Mouse (Mus musculus): ENCODE data around the gene Boll. TPM values are rescaled to one million over a fixed set of nuclear protein-coding genes. Genes with fewer than 3 reads are reported as not detected.

Boll gene
- polyA plus RNA-seq, 1 experiment from 2014 or later, result 0.44 TPM

- no peak overlapping the region for H3K9ac ChIP-seq (ENCODE audit: low read depth, low read length)
- ATAC-seq, result no peak
- H3K4me3 ChIP-seq (ENCODE audit: low read length), result no peak overlapping the region
- WGBS, result 24% methylated on average over 1 of the region's 1 CpGs
- no peaks in the 10 kb centered on the region for H3K9me3 ChIP-seq (ENCODE audit: control insufficient read depth, low read length)
- no peak overlapping the region for H3K27ac ChIP-seq (ENCODE audit: low read length)
- H3K4me2 ChIP-seq (ENCODE audit: low read depth, low read length), result no peak overlapping the region
- H3K4me1 ChIP-seq (ENCODE audit: control insufficient read depth, insufficient read depth, low read length), result no peaks in the 10 kb centered on the region
- no peaks in the 10 kb centered on the region for H3K27me3 ChIP-seq (replicated peaks; ENCODE audit: control insufficient read depth, insufficient read depth, low read length)
- no peaks in the 10 kb centered on the region for H3K36me3 ChIP-seq (ENCODE audit: control insufficient read depth, insufficient read depth, low read length)
These were observed 135.9 kb downstream of the Boll start for GRCm38 (mm10) chr1:55227376-55227775.

GRCm38 (mm10) chr1:55226011-55226857, 137.0 kb downstream of the Boll start, which contains the start of gene Rftn2:
Gene Rftn2, minus strand, starts transcription at chr1:55226782.
- Histone ChIP-seq H3K4me3 (ENCODE audit: low read length) (peak within 1 kb of the TSS; percentile 55), H3K9ac (ENCODE audit: low read depth, low read length) (peak within 1 kb of the TSS; percentile 68), H3K27ac (ENCODE audit: low read length) (peak within 1 kb of the TSS; percentile 75), H3K4me1 (ENCODE audit: control insufficient read depth, insufficient read depth, low read length) (no peaks in the 10 kb centered on the region), H3K4me2 (ENCODE audit: low read depth, low read length) (peak within 1 kb of the TSS; percentile 62), H3K9me3 (ENCODE audit: control insufficient read depth, low read length) (no peaks in the 10 kb centered on the region), H3K27me3 (replicated peaks; ENCODE audit: control insufficient read depth, insufficient read depth, low read length) (no peaks in the 10 kb centered on the region), H3K36me3 (ENCODE audit: control insufficient read depth, insufficient read depth, low read length) (no peaks in the 10 kb centered on the region)
- ATAC-seq, result peak; percentile 67; the same call in 1 of the 2 replicates
- 4% methylated on average over 26 of the region's 26 CpGs for WGBS

DNA sequence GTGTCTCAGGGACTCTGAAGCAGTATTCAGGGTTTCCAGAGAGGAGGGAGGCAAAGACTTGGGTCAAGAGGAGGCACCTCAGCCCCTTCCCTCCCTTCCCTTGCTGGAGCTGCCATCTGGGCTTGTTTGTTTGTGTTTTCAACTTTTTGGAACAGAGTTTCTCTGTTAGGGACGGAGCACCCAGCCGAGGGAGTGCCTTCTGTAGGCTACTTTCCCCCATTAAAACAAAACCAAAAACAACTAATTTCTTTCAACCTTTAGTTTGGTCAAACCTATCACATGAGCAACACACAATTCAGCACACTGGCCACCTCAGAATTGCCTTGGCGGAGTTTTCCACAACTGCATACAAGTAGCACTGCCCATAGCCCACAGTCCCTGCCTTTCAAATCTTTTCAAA, 137.9 kb downstream of the Boll start:
- Histone ChIP-seq H3K27ac (ENCODE audit: low read length) (no peak overlapping the region; the same call in 1 of the 2 replicates), H3K4me1 (ENCODE audit: control insufficient read depth, insufficient read depth, low read length) (no peaks in the 10 kb centered on the region), H3K9ac (ENCODE audit: low read depth, low read length) (peak overlapping the region; percentile 62), H3K36me3 (ENCODE audit: control insufficient read depth, insufficient read depth, low read length) (no peaks in the 10 kb centered on the region), H3K27me3 (replicated peaks; ENCODE audit: control insufficient read depth, insufficient read depth, low read length) (no peaks in the 10 kb centered on the region), H3K9me3 (ENCODE audit: control insufficient read depth, low read length) (no peaks in the 10 kb centered on the region), H3K4me2 (ENCODE audit: low read depth, low read length) (peak overlapping the region; percentile 60), H3K4me3 (ENCODE audit: low read length) (peak overlapping the region; percentile 42)
- no peak for ATAC-seq
- WGBS, result 42% methylated on average over 3 of the region's 3 CpGs

DNA sequence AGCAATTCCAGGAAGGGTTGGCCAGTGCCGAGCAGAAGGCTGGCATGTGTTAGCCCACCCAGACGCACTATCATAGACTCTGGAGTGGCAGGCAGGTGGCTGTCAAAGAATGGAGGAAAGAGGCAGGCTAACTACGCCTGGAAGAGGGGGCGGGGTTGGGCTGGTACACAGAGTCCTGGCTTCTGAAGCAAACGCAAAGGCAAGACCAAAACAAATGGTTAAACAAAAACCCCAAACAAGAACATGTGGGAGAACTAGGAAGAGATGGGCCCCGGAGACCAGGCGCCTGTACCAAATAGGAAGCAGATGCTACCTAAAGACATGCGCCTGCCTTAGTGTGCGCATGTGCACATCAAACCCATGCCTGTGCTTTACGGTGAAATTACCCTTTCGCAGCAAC, 139.2 kb downstream of the Boll start:
- H3K4me1 ChIP-seq (ENCODE audit: control insufficient read depth, insufficient read depth, low read length), result no peaks in the 10 kb centered on the region
- no peak overlapping the region for H3K27ac ChIP-seq (ENCODE audit: low read length)
- WGBS, result 66% methylated on average over 11 of the region's 11 CpGs
- no peak overlapping the region for H3K9ac ChIP-seq (ENCODE audit: low read depth, low read length)
- H3K4me2 ChIP-seq (ENCODE audit: low read depth, low read length), result peak overlapping the region; percentile 60; the same call in 1 of the 2 replicates
- H3K27me3 ChIP-seq (replicated peaks; ENCODE audit: control insufficient read depth, insufficient read depth, low read length), result no peaks in the 10 kb centered on the region
- H3K36me3 ChIP-seq (ENCODE audit: control insufficient read depth, insufficient read depth, low read length), result no peaks in the 10 kb centered on the region
- H3K4me3 ChIP-seq (ENCODE audit: low read length), result no peak overlapping the region
- no peaks in the 10 kb centered on the region for H3K9me3 ChIP-seq (ENCODE audit: control insufficient read depth, low read length)
- ATAC-seq, result no peak

- Histone ChIP-seq H3K36me3 (ENCODE audit: control insufficient read depth, insufficient read depth, low read length) (no peaks in the 10 kb centered on the region), H3K9ac (ENCODE audit: low read depth, low read length) (no peak overlapping the region), H3K9me3 (ENCODE audit: control insufficient read depth, low read length) (no peaks in the 10 kb centered on the region), H3K4me1 (ENCODE audit: control insufficient read depth, insufficient read depth, low read length) (no peaks in the 10 kb centered on the region), H3K4me3 (ENCODE audit: low read length) (no peak overlapping the region), H3K4me2 (ENCODE audit: low read depth, low read length) (no peak overlapping the region), H3K27ac (ENCODE audit: low read length) (no peak overlapping the region), H3K27me3 (replicated peaks; ENCODE audit: control insufficient read depth, insufficient read depth, low read length) (no peaks in the 10 kb centered on the region)
- WGBS, result 86% methylated on average over 7 of the region's 7 CpGs
- no peak for ATAC-seq
These were observed 140.2 kb downstream of the Boll start for GRCm38 (mm10) chr1:55223026-55223425.

DNA sequence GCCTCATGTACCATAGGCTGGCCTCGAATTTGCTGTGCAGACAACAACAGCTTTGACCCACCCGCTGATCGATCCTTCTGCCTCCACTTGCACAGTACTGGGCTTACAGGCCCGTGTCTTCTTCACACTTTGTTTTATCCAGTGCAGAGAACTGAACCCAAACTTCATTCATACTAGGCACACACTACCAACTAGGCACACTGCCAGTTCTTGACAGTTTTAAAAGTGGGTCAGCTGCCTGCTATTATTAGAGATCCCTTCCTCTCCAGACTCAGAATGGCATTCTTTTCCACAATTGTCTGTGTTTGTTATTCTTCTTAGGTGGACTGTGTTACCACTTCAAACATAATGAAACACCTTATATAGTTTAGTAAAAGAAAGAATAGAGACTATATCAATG, 141.9 kb downstream of the Boll start:
- no peak overlapping the region for H3K27ac ChIP-seq (ENCODE audit: low read length)
- H3K9me3 ChIP-seq (ENCODE audit: control insufficient read depth, low read length), result no peaks in the 10 kb centered on the region
- H3K36me3 ChIP-seq (ENCODE audit: control insufficient read depth, insufficient read depth, low read length), result no peaks in the 10 kb centered on the region
- H3K27me3 ChIP-seq (replicated peaks; ENCODE audit: control insufficient read depth, insufficient read depth, low read length), result no peaks in the 10 kb centered on the region
- no peak for ATAC-seq
- no peak overlapping the region for H3K4me3 ChIP-seq (ENCODE audit: low read length)
- no peak overlapping the region for H3K4me2 ChIP-seq (ENCODE audit: low read depth, low read length)
- H3K4me1 ChIP-seq (ENCODE audit: control insufficient read depth, insufficient read depth, low read length), result peaks cover 4% of the 10 kb centered on the region; the same call in 1 of the 2 replicates
- 69% methylated on average over 4 of the region's 4 CpGs for WGBS
- H3K9ac ChIP-seq (ENCODE audit: low read depth, low read length), result no peak overlapping the region

DNA sequence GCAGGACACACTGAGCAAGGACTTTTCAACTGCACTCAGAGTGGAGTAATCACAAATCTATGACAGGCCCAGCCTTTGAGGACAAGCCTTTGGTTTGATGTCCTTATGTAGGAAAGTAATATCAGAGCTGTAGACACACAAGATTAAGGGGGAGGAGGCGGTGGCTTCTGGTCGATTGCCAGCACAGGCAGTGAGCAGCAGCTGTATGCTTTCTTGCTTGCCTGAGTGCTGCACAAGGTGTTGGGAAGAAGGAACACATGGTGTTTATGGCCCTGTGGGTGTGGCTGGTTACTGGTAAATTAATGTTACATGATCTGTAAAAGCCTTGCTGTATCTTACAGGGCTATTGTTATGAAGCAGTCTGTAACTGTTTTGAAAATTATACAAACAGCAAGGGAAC, 146.1 kb downstream of the Boll start:
- no peak overlapping the region for H3K9ac ChIP-seq (ENCODE audit: low read depth, low read length)
- H3K27me3 ChIP-seq (replicated peaks; ENCODE audit: control insufficient read depth, insufficient read depth, low read length), result no peaks in the 10 kb centered on the region
- H3K4me2 ChIP-seq (ENCODE audit: low read depth, low read length), result no peak overlapping the region
- H3K4me1 ChIP-seq (ENCODE audit: control insufficient read depth, insufficient read depth, low read length), result peaks cover 4% of the 10 kb centered on the region; the same call in 1 of the 2 replicates
- 22% methylated on average over 2 of the region's 2 CpGs for WGBS
- H3K4me3 ChIP-seq (ENCODE audit: low read length), result no peak overlapping the region
- H3K36me3 ChIP-seq (ENCODE audit: control insufficient read depth, insufficient read depth, low read length), result no peaks in the 10 kb centered on the region
- peak; percentile 58 for ATAC-seq
- H3K9me3 ChIP-seq (ENCODE audit: control insufficient read depth, low read length), result no peaks in the 10 kb centered on the region
- H3K27ac ChIP-seq (ENCODE audit: low read length), result no peak overlapping the region

GRCm38 (mm10) chr1:55215185-55215813, 148.0 kb downstream of the Boll start:
- 65% methylated on average over 11 of the region's 11 CpGs for WGBS
- no peaks in the 10 kb centered on the region for H3K36me3 ChIP-seq (ENCODE audit: control insufficient read depth, insufficient read depth, low read length)
- peaks cover 4% of the 10 kb centered on the region; the same call in 1 of the 2 replicates for H3K4me1 ChIP-seq (ENCODE audit: control insufficient read depth, insufficient read depth, low read length)
- H3K27me3 ChIP-seq (replicated peaks; ENCODE audit: control insufficient read depth, insufficient read depth, low read length), result no peaks in the 10 kb centered on the region
- H3K4me2 ChIP-seq (ENCODE audit: low read depth, low read length), result no peak overlapping the region
- H3K4me3 ChIP-seq (ENCODE audit: low read length), result no peak overlapping the region
- no peak overlapping the region for H3K9ac ChIP-seq (ENCODE audit: low read depth, low read length)
- no peak for ATAC-seq
- no peaks in the 10 kb centered on the region for H3K9me3 ChIP-seq (ENCODE audit: control insufficient read depth, low read length)
- H3K27ac ChIP-seq (ENCODE audit: low read length), result no peak overlapping the region

- H3K4me3 ChIP-seq (ENCODE audit: low read length), result no peak overlapping the region
- no peak overlapping the region for H3K9ac ChIP-seq (ENCODE audit: low read depth, low read length)
- no peak overlapping the region; the same call in 1 of the 2 replicates for H3K4me2 ChIP-seq (ENCODE audit: low read depth, low read length)
- WGBS, result 75% methylated on average over 6 of the region's 6 CpGs
- ATAC-seq, result peak; percentile 61; the same call in 1 of the 2 replicates
- no peak overlapping the region for H3K27ac ChIP-seq (ENCODE audit: low read length)
- no peaks in the 10 kb centered on the region for H3K9me3 ChIP-seq (ENCODE audit: control insufficient read depth, low read length)
- H3K4me1 ChIP-seq (ENCODE audit: control insufficient read depth, insufficient read depth, low read length), result peaks cover 4% of the 10 kb centered on the region; the same call in 1 of the 2 replicates
- H3K27me3 ChIP-seq (replicated peaks; ENCODE audit: control insufficient read depth, insufficient read depth, low read length), result no peaks in the 10 kb centered on the region
- no peaks in the 10 kb centered on the region for H3K36me3 ChIP-seq (ENCODE audit: control insufficient read depth, insufficient read depth, low read length)
These were observed 149.3 kb downstream of the Boll start for GRCm38 (mm10) chr1:55213936-55214335.

Measured in intestine, embryonic 16.5 days (tissue).